Mouse (Mus musculus) heart, embryonic 12.5 days (tissue): ENCODE data around the gene Surf2. TPM values are rescaled to one million over a fixed set of nuclear protein-coding genes. Genes with fewer than 3 reads are reported as not detected.

ENCODE experiments used
- ATAC-seq: fragments of 200-750 bp; cut with Nextera tagmentation; 2 replicates; pipeline ENCODE4 v1.8.0; 2017; ENCODE audit warnings: moderate TSS enrichment, moderate library complexity; ENCODE audit not compliant: insufficient number of reproducible peaks, low FRiP score
- H3K27ac ChIP-seq: fragments of 300-500 bp; sonication (generic); 2 replicates; pipeline ENCODE4 v1.5.1; 2016; ENCODE audit warnings: mild to moderate bottlenecking, moderate library complexity; ENCODE audit not compliant: poor library complexity, severe bottlenecking
- H3K27me3 ChIP-seq: fragments of 300-500 bp; sonication (generic); replicated peaks from 2 replicates; pipeline ENCODE4 v1.6.1; 2016; ENCODE audit warnings: mild to moderate bottlenecking, moderate library complexity
- H3K36me3 ChIP-seq: fragments of 300-500 bp; sonication (generic); 2 replicates; pipeline ENCODE4 v1.6.1; 2016; ENCODE audit warnings: mild to moderate bottlenecking, moderate library complexity
- H3K4me1 ChIP-seq: fragments of 300-500 bp; sonication (generic); replicated peaks from 2 replicates; pipeline ENCODE4 v1.6.1; 2016; ENCODE audit warnings: mild to moderate bottlenecking
- H3K4me2 ChIP-seq: fragments of 300-500 bp; sonication (generic); 2 replicates; pipeline ENCODE4 v1.6.1; 2016; ENCODE audit warnings: mild to moderate bottlenecking, moderate library complexity
- H3K4me3 ChIP-seq: fragments of 300-500 bp; sonication (generic); 2 replicates; pipeline ENCODE4 v1.5.1; 2016; ENCODE audit warnings: mild to moderate bottlenecking
- H3K9ac ChIP-seq: fragments of 300-500 bp; sonication (generic); 2 replicates; pipeline ENCODE4 v1.6.1; 2016; ENCODE audit warnings: mild to moderate bottlenecking, moderate library complexity
- H3K9me3 ChIP-seq: fragments of 300-500 bp; sonication (generic); replicated peaks from 2 replicates; pipeline ENCODE4 v1.6.1; 2016; ENCODE audit warnings: mild to moderate bottlenecking, moderate library complexity
- WGBS: fragments of 180-500 bp; shearing (Covaris S2); methylation state at CpG from one replicate; pipeline ENCODE4 v1.1.7; 2016; 5-methylcytosine and 5-hydroxymethylcytosine counted together
- polyA plus RNA-seq: library from polyadenylated mRNA; unstranded; fragments of >200 nt; fragmentation: Nextera tagmentation; extraction: Ambion mirVana; gene quantifications from 2 replicates; pipeline ENCODE4 v1.2.1, GENCODE M21; 2016

Gene Surf2
- polyA plus RNA-seq, 1 experiment from 2014 or later: 30.5 TPM

- Histone ChIP-seq H3K4me3 (peak overlapping the region; percentile 81), H3K27me3 (no peaks in the 10 kb centered on the region), H3K36me3 (peaks cover 74% of the 10 kb centered on the region), H3K4me1 (peaks cover 42% of the 10 kb centered on the region), H3K9me3 (no peaks in the 10 kb centered on the region), H3K27ac (peak overlapping the region; percentile 53), H3K4me2 (peak overlapping the region; percentile 93), H3K9ac (peak overlapping the region; percentile 85)
- WGBS: 2% methylated on average over 13 of the region's 13 CpGs
- ATAC-seq: peak; percentile 20; the same call in 1 of the 2 replicates
Observed at GRCm38 (mm10) chr2:26916738-26917137, 571 bp downstream of the Surf2 start.

GRCm38 (mm10) chr2:26919684-26920083 lies 3.5 kb downstream of the Surf2 start:
- no peak overlapping the region for H3K27ac ChIP-seq
- no peak for ATAC-seq
- H3K27me3 ChIP-seq: no peaks in the 10 kb centered on the region
- peaks cover 74% of the 10 kb centered on the region for H3K36me3 ChIP-seq
- no peak overlapping the region for H3K9ac ChIP-seq
- peaks cover 31% of the 10 kb centered on the region for H3K4me1 ChIP-seq
- H3K4me2 ChIP-seq: no peak overlapping the region
- 84% methylated on average over 3 of the region's 3 CpGs for WGBS
- no peaks in the 10 kb centered on the region for H3K9me3 ChIP-seq
- H3K4me3 ChIP-seq: no peak overlapping the region

GRCm38 (mm10) chr2:26920190-26920855 lies 4.2 kb downstream of the Surf2 start:
- Histone ChIP-seq H3K4me2 (no peak overlapping the region), H3K4me1 (peaks cover 27% of the 10 kb centered on the region), H3K9ac (no peak overlapping the region), H3K27me3 (no peaks in the 10 kb centered on the region), H3K36me3 (peaks cover 79% of the 10 kb centered on the region), H3K4me3 (no peak overlapping the region), H3K9me3 (no peaks in the 10 kb centered on the region), H3K27ac (no peak overlapping the region)
- ATAC-seq: no peak
- 85% methylated on average over 6 of the region's 6 CpGs for WGBS

GRCm38 (mm10) chr2:26921784-26922183 lies 5.6 kb downstream of the Surf2 start:
- H3K4me3 ChIP-seq: no peak overlapping the region
- no peak overlapping the region for H3K27ac ChIP-seq
- WGBS: 59% methylated on average over 9 of the region's 9 CpGs
- peaks cover 19% of the 10 kb centered on the region for H3K4me1 ChIP-seq
- no peak for ATAC-seq
- H3K9me3 ChIP-seq: no peaks in the 10 kb centered on the region
- no peaks in the 10 kb centered on the region for H3K27me3 ChIP-seq
- no peak overlapping the region for H3K4me2 ChIP-seq
- H3K9ac ChIP-seq: no peak overlapping the region
- H3K36me3 ChIP-seq: peaks cover 93% of the 10 kb centered on the region

- 84% methylated on average over 6 of the region's 6 CpGs for WGBS
- ATAC-seq: no peak
- Histone ChIP-seq H3K27ac (no peak overlapping the region), H3K9ac (no peak overlapping the region), H3K4me3 (no peak overlapping the region), H3K4me2 (no peak overlapping the region), H3K36me3 (peaks cover 85% of the 10 kb centered on the region), H3K4me1 (peaks cover 43% of the 10 kb centered on the region), H3K27me3 (no peaks in the 10 kb centered on the region), H3K9me3 (no peaks in the 10 kb centered on the region)
Observed at GRCm38 (mm10) chr2:26927745-26928476, 11.7 kb downstream of the Surf2 start.

GRCm38 (mm10) chr2:26930390-26930789 lies 14.2 kb downstream of the Surf2 start:
- 63% methylated on average over 1 of the region's 1 CpGs for WGBS
- H3K9me3 ChIP-seq: no peaks in the 10 kb centered on the region
- no peaks in the 10 kb centered on the region for H3K27me3 ChIP-seq
- peaks cover 43% of the 10 kb centered on the region for H3K4me1 ChIP-seq
- H3K4me2 ChIP-seq: no peak overlapping the region
- no peak overlapping the region for H3K27ac ChIP-seq
- peaks cover 60% of the 10 kb centered on the region for H3K36me3 ChIP-seq
- no peak overlapping the region for H3K4me3 ChIP-seq
- H3K9ac ChIP-seq: no peak overlapping the region
- no peak for ATAC-seq

- Histone ChIP-seq H3K36me3 (peaks cover 38% of the 10 kb centered on the region), H3K9ac (peak overlapping the region; percentile 100), H3K27me3 (no peaks in the 10 kb centered on the region), H3K4me1 (peaks cover 43% of the 10 kb centered on the region), H3K27ac (peak overlapping the region; percentile 85), H3K4me3 (peak overlapping the region; percentile 93), H3K9me3 (no peaks in the 10 kb centered on the region), H3K4me2 (peak overlapping the region; percentile 80)
- under 1% methylated on average over 47 of the region's 49 CpGs for WGBS
- ATAC-seq: peak; percentile 46
Observed at GRCm38 (mm10) chr2:26932473-26933303, 16.5 kb downstream of the Surf2 start.

GRCm38 (mm10) chr2:26933304-26934055 lies 17.3 kb downstream of the Surf2 start, which contains the start of the genes Surf4 and Stkld1:
Gene Surf4, minus strand, starts transcription at chr2:26933928.
Gene Stkld1, plus strand, starts transcription at chr2:26934047.
- peak; percentile 97 for ATAC-seq
- Histone ChIP-seq H3K36me3 (peaks cover 31% of the 10 kb centered on the region), H3K9ac (peak within 1 kb of the TSS; percentile 100), H3K4me3 (peak within 1 kb of the TSS; percentile 93), H3K27me3 (no peaks in the 10 kb centered on the region), H3K9me3 (no peaks in the 10 kb centered on the region), H3K4me2 (peak within 1 kb of the TSS; percentile 80), H3K4me1 (peaks cover 38% of the 10 kb centered on the region), H3K27ac (peak within 1 kb of the TSS; percentile 85)
- under 1% methylated on average over 68 of the region's 70 CpGs for WGBS

GRCm38 (mm10) chr2:26935286-26935685 lies 19.1 kb downstream of the Surf2 start:
- H3K9me3 ChIP-seq: no peaks in the 10 kb centered on the region
- H3K4me2 ChIP-seq: no peak overlapping the region
- peaks cover 16% of the 10 kb centered on the region for H3K36me3 ChIP-seq
- H3K4me3 ChIP-seq: no peak overlapping the region
- peaks cover 22% of the 10 kb centered on the region for H3K4me1 ChIP-seq
- no peak for ATAC-seq
- H3K9ac ChIP-seq: no peak overlapping the region
- H3K27me3 ChIP-seq: no peaks in the 10 kb centered on the region
- no peak overlapping the region for H3K27ac ChIP-seq
- 81% methylated on average over 2 of the region's 2 CpGs for WGBS

- no peaks in the 10 kb centered on the region for H3K27me3 ChIP-seq
- peaks cover 11% of the 10 kb centered on the region for H3K4me1 ChIP-seq
- no peaks in the 10 kb centered on the region for H3K9me3 ChIP-seq
- no peak overlapping the region for H3K4me2 ChIP-seq
- H3K9ac ChIP-seq: no peak overlapping the region
- peaks cover 5% of the 10 kb centered on the region for H3K36me3 ChIP-seq
- no peak overlapping the region for H3K27ac ChIP-seq
- ATAC-seq: no peak
- 44% methylated on average over 1 of the region's 1 CpGs for WGBS
- H3K4me3 ChIP-seq: no peak overlapping the region
Observed at GRCm38 (mm10) chr2:26936425-26936824, 20.3 kb downstream of the Surf2 start.
